Mouse (Mus musculus): ENCODE measurements at regions not wholly inside any gene's neighbourhood (a gene's known extent, or its start where the extent isn't known, plus 50 kb on each side); places are given as distances from the start of the nearest gene placed in this dataset.

GRCm38 (mm10) chr16:9121581-9121980 lies 291.7 kb downstream of the 1810013L24Rik start:
- H3K36me3 ChIP-seq (ENCODE audit: control insufficient read depth, insufficient read depth) = no peaks in the 10 kb centered on the region

DNA sequence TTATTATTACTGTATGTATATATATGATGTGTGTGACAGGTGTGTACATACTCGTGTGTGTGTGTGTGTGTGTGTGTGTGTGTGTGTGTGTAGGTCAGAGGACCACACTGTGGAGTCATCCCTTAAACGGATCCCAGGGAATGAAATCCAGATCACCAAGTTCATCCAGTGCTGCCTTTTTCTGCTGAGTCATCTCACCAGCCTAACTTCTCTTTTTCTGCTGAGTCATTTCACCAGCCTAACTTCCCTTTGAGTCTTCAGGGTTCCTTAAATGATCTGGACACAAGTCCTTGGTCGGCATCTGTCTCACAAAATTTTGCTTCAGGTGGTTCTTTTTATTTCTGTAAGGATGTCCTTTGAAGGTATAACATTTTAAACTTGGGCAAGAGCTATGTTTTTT lies 302.2 kb downstream of the 1810013L24Rik start:
- no peaks in the 10 kb centered on the region for H3K27me3 ChIP-seq (ENCODE audit: control insufficient read depth, insufficient read depth, insufficient read length)
- no peaks in the 10 kb centered on the region for H3K79me2 ChIP-seq (ENCODE audit: control insufficient read depth, insufficient read depth)
- no peak overlapping the region for H3K4me3 ChIP-seq (ENCODE audit: insufficient read depth, poor library complexity, severe bottlenecking)
- TF ChIP-seq FOSL1 (IDR thresholded peaks at IDR 0.05; ENCODE audit: insufficient read depth, low read length, poor library complexity, severe bottlenecking) (no peak), MYOD1 (IDR thresholded peaks at IDR 0.05; ENCODE audit: control insufficient read depth, insufficient read length, low read depth) (no peak), MYOG (IDR thresholded peaks at IDR 0.05; ENCODE audit: control insufficient read depth, extremely low read depth, insufficient read length) (no peak), CTCF (IDR thresholded peaks at IDR 0.05; ENCODE audit: control insufficient read depth, insufficient read depth, insufficient read length) (no peak), MAX (IDR thresholded peaks at IDR 0.05) (no peak), USF1 (IDR thresholded peaks at IDR 0.05; ENCODE audit: low read depth) (no peak), CEBPB (IDR thresholded peaks at IDR 0.05; ENCODE audit: low read depth) (no peak)
- H3K79me3 ChIP-seq (ENCODE audit: low read depth) = no peaks in the 10 kb centered on the region
- H3K36me3 ChIP-seq (ENCODE audit: control insufficient read depth, insufficient read depth) = no peaks in the 10 kb centered on the region
- no peak overlapping the region for H3ac ChIP-seq (ENCODE audit: control insufficient read depth, insufficient read length, low read depth)

More at GRCm38 (mm10) chr16:9121581-9121980, 291.7 kb downstream of the 1810013L24Rik start:
- Histone ChIP-seq H3K79me2 (ENCODE audit: control insufficient read depth, insufficient read depth) (no peaks in the 10 kb centered on the region), H3K79me3 (ENCODE audit: low read depth) (no peaks in the 10 kb centered on the region), H3ac (ENCODE audit: control insufficient read depth, insufficient read length, low read depth) (no peak overlapping the region), H3K27me3 (ENCODE audit: control insufficient read depth, insufficient read depth, insufficient read length) (no peaks in the 10 kb centered on the region), H3K4me3 (ENCODE audit: insufficient read depth, poor library complexity, severe bottlenecking) (no peak overlapping the region)
- TF ChIP-seq MYOG (IDR thresholded peaks at IDR 0.05; ENCODE audit: control insufficient read depth, extremely low read depth, insufficient read length) (no peak), CTCF (IDR thresholded peaks at IDR 0.05; ENCODE audit: control insufficient read depth, insufficient read depth, insufficient read length) (no peak), CEBPB (IDR thresholded peaks at IDR 0.05; ENCODE audit: low read depth) (no peak), MAX (IDR thresholded peaks at IDR 0.05) (no peak), FOSL1 (IDR thresholded peaks at IDR 0.05; ENCODE audit: insufficient read depth, low read length, poor library complexity, severe bottlenecking) (no peak), USF1 (IDR thresholded peaks at IDR 0.05; ENCODE audit: low read depth) (no peak), MYOD1 (IDR thresholded peaks at IDR 0.05; ENCODE audit: control insufficient read depth, insufficient read length, low read depth) (no peak)

- H3K4me3 ChIP-seq (ENCODE audit: insufficient read depth, poor library complexity, severe bottlenecking) = no peak overlapping the region
- no peak for TF ChIP-seq MYOG (IDR thresholded peaks at IDR 0.05; ENCODE audit: control insufficient read depth, extremely low read depth, insufficient read length)
- TF ChIP-seq USF1 (IDR thresholded peaks at IDR 0.05; ENCODE audit: low read depth) = no peak
Measured at GRCm38 (mm10) chr16:9132778-9133177, 302.9 kb downstream of the 1810013L24Rik start.

DNA sequence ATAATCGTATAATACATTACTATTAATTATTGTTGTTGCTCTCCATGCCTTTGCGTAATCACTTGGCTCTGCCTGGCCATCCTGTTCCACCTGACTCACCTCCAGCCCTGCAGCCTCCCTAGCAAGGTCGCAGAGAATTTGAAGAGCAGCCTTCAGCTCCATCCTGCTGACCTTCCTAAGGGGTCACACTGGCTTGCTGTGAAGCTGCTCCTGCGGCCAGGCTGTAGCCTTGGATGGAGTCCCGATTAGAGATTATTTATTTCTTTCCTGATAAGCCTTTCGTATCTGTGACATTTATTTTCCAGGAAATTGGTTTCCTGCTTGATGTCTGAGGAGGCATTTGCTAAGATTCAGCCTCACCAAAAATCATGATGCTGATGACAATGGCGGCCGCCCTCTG lies 305.5 kb downstream of the 1810013L24Rik start:
- no peaks in the 10 kb centered on the region for H3K79me3 ChIP-seq (ENCODE audit: low read depth)
- TF ChIP-seq MAX (IDR thresholded peaks at IDR 0.05) = no peak
- no peak for TF ChIP-seq CEBPB (IDR thresholded peaks at IDR 0.05; ENCODE audit: low read depth)
- no peak for TF ChIP-seq FOSL1 (IDR thresholded peaks at IDR 0.05; ENCODE audit: insufficient read depth, low read length, poor library complexity, severe bottlenecking)
- TF ChIP-seq MYOD1 (IDR thresholded peaks at IDR 0.05; ENCODE audit: control insufficient read depth, insufficient read length, low read depth) = no peak
- no peak for TF ChIP-seq MYOG (IDR thresholded peaks at IDR 0.05; ENCODE audit: control insufficient read depth, extremely low read depth, insufficient read length)
- TF ChIP-seq CTCF (IDR thresholded peaks at IDR 0.05; ENCODE audit: control insufficient read depth, insufficient read depth, insufficient read length) = no peak
- TF ChIP-seq USF1 (IDR thresholded peaks at IDR 0.05; ENCODE audit: low read depth) = no peak
- no peaks in the 10 kb centered on the region for H3K36me3 ChIP-seq (ENCODE audit: control insufficient read depth, insufficient read depth)
- H3K79me2 ChIP-seq (ENCODE audit: control insufficient read depth, insufficient read depth) = no peaks in the 10 kb centered on the region
- H3K4me3 ChIP-seq (ENCODE audit: insufficient read depth, poor library complexity, severe bottlenecking) = no peak overlapping the region
- no peaks in the 10 kb centered on the region for H3K27me3 ChIP-seq (ENCODE audit: control insufficient read depth, insufficient read depth, insufficient read length)
- no peak overlapping the region for H3ac ChIP-seq (ENCODE audit: control insufficient read depth, insufficient read length, low read depth)

More at GRCm38 (mm10) chr16:9132778-9133177, 302.9 kb downstream of the 1810013L24Rik start:
- Histone ChIP-seq H3ac (ENCODE audit: control insufficient read depth, insufficient read length, low read depth) (no peak overlapping the region), H3K79me2 (ENCODE audit: control insufficient read depth, insufficient read depth) (no peaks in the 10 kb centered on the region), H3K36me3 (ENCODE audit: control insufficient read depth, insufficient read depth) (no peaks in the 10 kb centered on the region), H3K79me3 (ENCODE audit: low read depth) (no peaks in the 10 kb centered on the region), H3K27me3 (ENCODE audit: control insufficient read depth, insufficient read depth, insufficient read length) (no peaks in the 10 kb centered on the region)

GRCm38 (mm10) chr16:9138552-9139224 lies 308.8 kb downstream of the 1810013L24Rik start:
- no peaks in the 10 kb centered on the region for H3K36me3 ChIP-seq (ENCODE audit: control insufficient read depth, insufficient read depth)
- no peak overlapping the region for H3ac ChIP-seq (ENCODE audit: control insufficient read depth, insufficient read length, low read depth)
- H3K79me3 ChIP-seq (ENCODE audit: low read depth) = no peaks in the 10 kb centered on the region
- no peak overlapping the region for H3K4me3 ChIP-seq (ENCODE audit: insufficient read depth, poor library complexity, severe bottlenecking)
- no peaks in the 10 kb centered on the region for H3K27me3 ChIP-seq (ENCODE audit: control insufficient read depth, insufficient read depth, insufficient read length)
- H3K79me2 ChIP-seq (ENCODE audit: control insufficient read depth, insufficient read depth) = no peaks in the 10 kb centered on the region
- TF ChIP-seq CTCF (IDR thresholded peaks at IDR 0.05; ENCODE audit: control insufficient read depth, insufficient read depth, insufficient read length) = no peak
- no peak for TF ChIP-seq FOSL1 (IDR thresholded peaks at IDR 0.05; ENCODE audit: insufficient read depth, low read length, poor library complexity, severe bottlenecking)
- TF ChIP-seq MAX (IDR thresholded peaks at IDR 0.05) = no peak
- no peak for TF ChIP-seq MYOD1 (IDR thresholded peaks at IDR 0.05; ENCODE audit: control insufficient read depth, insufficient read length, low read depth)
- TF ChIP-seq MYOG (IDR thresholded peaks at IDR 0.05; ENCODE audit: control insufficient read depth, extremely low read depth, insufficient read length) = no peak
- no peak for TF ChIP-seq CEBPB (IDR thresholded peaks at IDR 0.05; ENCODE audit: low read depth)
- TF ChIP-seq USF1 (IDR thresholded peaks at IDR 0.05; ENCODE audit: low read depth) = no peak

GRCm38 (mm10) chr16:9139405-9139804 lies 309.5 kb downstream of the 1810013L24Rik start:
- Histone ChIP-seq H3K79me2 (ENCODE audit: control insufficient read depth, insufficient read depth) (no peaks in the 10 kb centered on the region), H3K36me3 (ENCODE audit: control insufficient read depth, insufficient read depth) (no peaks in the 10 kb centered on the region), H3K27me3 (ENCODE audit: control insufficient read depth, insufficient read depth, insufficient read length) (no peaks in the 10 kb centered on the region), H3ac (ENCODE audit: control insufficient read depth, insufficient read length, low read depth) (no peak overlapping the region), H3K79me3 (ENCODE audit: low read depth) (no peaks in the 10 kb centered on the region), H3K4me3 (ENCODE audit: insufficient read depth, poor library complexity, severe bottlenecking) (no peak overlapping the region)
- no peak for TF ChIP-seq MAX (IDR thresholded peaks at IDR 0.05)
- no peak for TF ChIP-seq CTCF (IDR thresholded peaks at IDR 0.05; ENCODE audit: control insufficient read depth, insufficient read depth, insufficient read length)
- no peak for TF ChIP-seq MYOD1 (IDR thresholded peaks at IDR 0.05; ENCODE audit: control insufficient read depth, insufficient read length, low read depth)
- no peak for TF ChIP-seq MYOG (IDR thresholded peaks at IDR 0.05; ENCODE audit: control insufficient read depth, extremely low read depth, insufficient read length)

Data from C2C12 (cell line).